Mouse (Mus musculus): Measurements from ENCODE around the gene Gpc6.

DNA sequence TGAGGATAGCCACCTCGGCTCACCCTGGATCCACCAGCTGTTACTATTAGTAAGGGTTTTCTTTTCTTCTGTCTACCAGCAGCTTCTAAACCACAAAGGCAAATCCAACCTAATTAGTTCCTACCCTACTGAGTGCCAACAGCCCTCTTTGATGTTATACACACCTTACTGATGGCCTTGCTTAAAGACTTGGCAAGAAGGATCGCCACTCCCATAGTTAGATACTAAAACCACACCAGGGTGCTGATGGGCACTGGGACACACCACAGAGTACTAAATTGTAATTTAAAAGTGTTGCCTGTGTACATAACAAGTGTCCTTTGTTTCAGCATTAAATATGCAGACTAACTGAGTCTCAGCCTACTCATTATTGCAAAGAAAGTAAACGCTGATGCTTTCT, 912.6 kb downstream of the Gpc6 start:
- TF ChIP-seq CTCF (IDR thresholded peaks at IDR 0.05) (no peak), EP300 (IDR thresholded peaks at IDR 0.05; ENCODE audit: insufficient read depth, low read depth, low read length) (no peak)
